Mouse (Mus musculus) neutrophil, adult 5-6 weeks (primary cell): ENCODE data around the gene Gm8251. TPM values are rescaled to one million over a fixed set of nuclear protein-coding genes. Genes with fewer than 3 reads are reported as not detected.
"Not testable (repeated sequence)": the region's sequence is repeated elsewhere in the genome, so short reads cannot be mapped to it uniquely, and the experiment has no call there.

ENCODE experiments used
- ATAC-seq: fragments of 151-379, 151-347 bp; 2 replicates; pipeline ENCODE4 v1.8.0; 2017; ENCODE audit warnings: mild to moderate bottlenecking, moderate TSS enrichment; ENCODE audit not compliant: insufficient number of reproducible peaks, poor library complexity, low FRiP score, severe bottlenecking; ENCODE audit errors: extremely low read depth
- total RNA-seq: library from RNA; stranded (forward); fragments of 200-1000 nt; gene quantifications from 2 replicates; pipeline ENCODE4 v1.2.3, GENCODE M21; 2017

Gm8251 gene
- 0.81 and 0.86 TPM in 2 replicates for total RNA-seq

GRCm38 (mm10) chr1:44061836-44062235, at the start of gene Gm8251:
Gene Gm8251, minus strand, starts transcription at chr1:44061936.
- ATAC-seq = no peak

GRCm38 (mm10) chr1:44102939-44103338, 41.2 kb upstream of the Gm8251 start:
- ATAC-seq = no peak

GRCm38 (mm10) chr1:44102259-44102717, 40.6 kb upstream of the Gm8251 start, which contains the start of gene Tex30:
Gene Tex30, minus strand, starts transcription at chr1:44102441.
- ATAC-seq = peak; percentile 83

- ATAC-seq = peak; percentile 77
These were observed 39.9 kb upstream of the Gm8251 start for GRCm38 (mm10) chr1:44101448-44102225.

GRCm38 (mm10) chr1:44064625-44065024, 2.9 kb upstream of the Gm8251 start:
- ATAC-seq = peak; percentile 81

GRCm38 (mm10) chr1:44063439-44063838, 1.7 kb upstream of the Gm8251 start:
- ATAC-seq = no peak

- ATAC-seq = no peak
These were observed 3.9 kb downstream of the Gm8251 start for GRCm38 (mm10) chr1:44057805-44058204.

- ATAC-seq = no peak
These were observed 15.2 kb downstream of the Gm8251 start for GRCm38 (mm10) chr1:44046556-44046955.

GRCm38 (mm10) chr1:44045689-44046088, 16.0 kb downstream of the Gm8251 start:
- not testable (repeated sequence) for ATAC-seq

GRCm38 (mm10) chr1:44042555-44042915, 19.2 kb downstream of the Gm8251 start:
- no peak for ATAC-seq

- ATAC-seq = peak; percentile 81
These were observed 19.8 kb downstream of the Gm8251 start for GRCm38 (mm10) chr1:44041797-44042554.

GRCm38 (mm10) chr1:44032948-44033347, 28.8 kb downstream of the Gm8251 start:
- ATAC-seq = no peak

GRCm38 (mm10) chr1:44032213-44032612, 29.5 kb downstream of the Gm8251 start:
- ATAC-seq = no peak

- ATAC-seq = no peak
These were observed 34.1 kb downstream of the Gm8251 start for GRCm38 (mm10) chr1:44027651-44028050.

GRCm38 (mm10) chr1:44022656-44023055, 39.1 kb downstream of the Gm8251 start:
- ATAC-seq = no peak

- no peak for ATAC-seq
These were observed 41.8 kb downstream of the Gm8251 start, which contains the start of gene Mettl21c for GRCm38 (mm10) chr1:44019934-44020333. Gene Mettl21c, minus strand, starts transcription at chr1:44020034.

GRCm38 (mm10) chr1:44015556-44015955, 46.2 kb downstream of the Gm8251 start:
- no peak for ATAC-seq
